Mouse (Mus musculus) embryonic stem cell, embryonic (primary cell): ENCODE data around the gene Sla2.

Source experiments
- CTCF ChIA-PET, 4 experiments: fragments of 300-600 bp in 2 of 4; fragments of 350-600 bp in 2 of 4; sonication (Branson Sonifier 250); formaldehyde crosslinking; loops; one replicate each; lab custom pipeline; 2022; ENCODE audit warnings: inconsistent platforms in 2 of 4; lab: Charles Lee
- POLR2A ChIA-PET, 4 experiments: fragments of 300-600 bp in 2 of 4; fragments of 350-600 bp in 2 of 4; sonication (Branson Sonifier 250); formaldehyde crosslinking; loops; one replicate each; lab custom pipeline; 2022; ENCODE audit warnings: antibody characterized with exemption in 4 of 4, inconsistent platforms in 1 of 4; lab: Charles Lee

The Sla2 gene

DNA sequence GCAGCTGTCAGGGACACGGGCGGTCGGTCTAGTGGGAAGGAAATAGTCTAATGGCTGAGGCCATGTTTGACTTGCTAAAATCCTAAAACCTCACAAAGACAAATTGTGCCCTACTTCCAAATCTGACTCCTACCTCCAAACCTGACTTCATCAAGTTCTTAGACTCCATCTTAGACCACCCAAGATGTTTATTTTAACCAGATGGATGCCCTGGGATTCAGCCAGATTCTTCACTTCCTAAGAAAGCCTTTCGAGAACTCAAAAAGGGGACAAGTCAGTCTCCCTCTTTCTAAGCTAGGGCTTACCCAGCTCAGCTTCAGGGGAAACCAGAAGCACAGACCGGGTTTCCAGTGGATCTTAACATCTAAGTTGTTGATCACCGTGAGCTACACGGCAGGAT, 28.3 kb downstream of the Sla2 start:
- ChIA-PET CTCF (interaction anchor here in 1 of 4 experiments (1.0 kb wide), 1 partner anchor 49 kb away, joined by 4 read pairs; no protein-coding TSS in a partner anchor), POLR2A (interaction anchor here in 3 of 4 experiments (0.6 to 4.3 kb wide), 14 partner anchors 8 to 56 kb away, joined by 3 to 28 read pairs (median 4); partner anchors contain the start of gene Tgif2 (in 2 of the 3))

DNA sequence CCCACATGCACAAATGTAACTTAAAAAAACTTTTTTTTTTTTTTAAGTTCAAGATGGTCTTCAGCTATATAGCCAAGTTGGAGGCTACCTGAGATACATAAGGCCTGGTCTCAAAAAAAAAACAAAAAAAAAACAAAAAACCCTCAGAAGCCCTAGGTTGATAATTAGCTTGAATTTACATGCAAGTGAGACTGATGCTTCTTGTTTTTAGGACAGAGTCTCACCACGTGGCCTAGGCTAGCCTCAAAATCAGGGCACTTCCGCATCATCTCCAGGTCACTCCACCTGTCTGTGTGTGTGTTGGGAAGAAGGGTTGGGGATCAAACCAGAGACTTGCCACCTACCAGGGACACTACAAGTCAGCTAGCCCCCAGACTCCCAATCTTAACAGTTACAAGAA, 29.2 kb downstream of the Sla2 start, which contains the start of gene 4930518I15Rik:
TSS of gene 4930518I15Rik (minus strand) at position 112 of the 400 bp plus-strand sequence.
- CTCF ChIA-PET, result interaction anchor here in 2 of 4 experiments (0.6 to 1.0 kb wide), 4 partner anchors 11 to 128 kb away, joined by 3 to 4 read pairs (median 3); no protein-coding TSS in a partner anchor
- POLR2A ChIA-PET, result interaction anchor here in 3 of 4 experiments (0.7 to 4.3 kb wide), 18 partner anchors 8 to 561 kb away, joined by 3 to 28 read pairs (median 4); partner anchors contain the start of genes Tgif2 (in 2 of the 3) and Sla2 (in 1 of the 3)

DNA sequence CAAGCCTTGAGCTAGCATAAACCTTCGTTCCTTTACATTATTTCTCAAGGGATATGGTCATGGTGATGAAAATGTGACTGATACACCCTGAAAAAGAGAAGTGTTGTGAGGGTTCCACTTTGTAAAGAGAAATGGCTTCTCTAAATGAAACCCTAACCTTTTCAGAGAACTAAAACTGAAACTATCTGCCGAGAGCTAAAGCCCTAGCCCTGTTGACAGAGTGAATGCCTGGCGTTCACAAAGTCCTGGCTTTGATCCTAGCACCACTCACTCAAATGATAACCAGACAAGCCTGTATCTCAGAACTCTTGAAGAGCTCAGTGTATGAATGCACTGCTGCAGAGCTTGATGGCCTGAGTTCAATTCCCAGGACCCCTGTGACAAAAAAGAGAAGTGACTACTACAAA, 29.6 kb downstream of the Sla2 start:
- CTCF ChIA-PET, result interaction anchor here in 1 of 4 experiments (0.6 to 0.8 kb wide), 3 partner anchors 11 to 127 kb away, joined by 3 read pairs; no protein-coding TSS in a partner anchor
- POLR2A ChIA-PET, result interaction anchor here in 3 of 4 experiments (0.6 to 4.3 kb wide), 18 partner anchors 8 to 561 kb away, joined by 3 to 28 read pairs (median 4); partner anchors contain the start of genes Sla2 (in 1 of the 3) and Tgif2 (in 1 of the 3)

DNA sequence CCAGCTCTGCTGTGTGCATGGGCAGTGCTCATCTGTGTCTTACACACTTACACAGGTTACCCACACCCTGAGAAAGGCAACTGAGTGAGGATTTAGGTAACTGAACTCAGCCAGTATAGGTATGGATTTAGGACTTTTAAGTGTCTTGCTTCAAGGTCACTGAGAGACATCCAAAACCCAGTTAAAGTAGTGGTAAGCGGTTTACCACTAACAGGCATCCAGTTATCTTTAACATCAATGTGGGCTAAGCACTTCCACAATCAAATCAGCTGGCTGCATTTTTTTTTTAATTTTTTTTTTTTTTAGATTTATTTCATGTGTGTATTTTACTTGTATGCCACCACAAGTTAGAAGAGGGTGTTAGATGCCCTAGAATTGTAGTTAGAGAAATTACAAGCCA, 30.7 kb downstream of the Sla2 start:
- CTCF ChIA-PET, result no interaction called here
- POLR2A ChIA-PET, result interaction anchor here in 3 of 4 experiments (1.0 to 3.7 kb wide), 6 partner anchors 8 to 31 kb away, joined by 3 to 24 read pairs (median 6); partner anchors contain the start of genes Sla2 (in 1 of the 3) and Tgif2 (in 1 of the 3)

DNA sequence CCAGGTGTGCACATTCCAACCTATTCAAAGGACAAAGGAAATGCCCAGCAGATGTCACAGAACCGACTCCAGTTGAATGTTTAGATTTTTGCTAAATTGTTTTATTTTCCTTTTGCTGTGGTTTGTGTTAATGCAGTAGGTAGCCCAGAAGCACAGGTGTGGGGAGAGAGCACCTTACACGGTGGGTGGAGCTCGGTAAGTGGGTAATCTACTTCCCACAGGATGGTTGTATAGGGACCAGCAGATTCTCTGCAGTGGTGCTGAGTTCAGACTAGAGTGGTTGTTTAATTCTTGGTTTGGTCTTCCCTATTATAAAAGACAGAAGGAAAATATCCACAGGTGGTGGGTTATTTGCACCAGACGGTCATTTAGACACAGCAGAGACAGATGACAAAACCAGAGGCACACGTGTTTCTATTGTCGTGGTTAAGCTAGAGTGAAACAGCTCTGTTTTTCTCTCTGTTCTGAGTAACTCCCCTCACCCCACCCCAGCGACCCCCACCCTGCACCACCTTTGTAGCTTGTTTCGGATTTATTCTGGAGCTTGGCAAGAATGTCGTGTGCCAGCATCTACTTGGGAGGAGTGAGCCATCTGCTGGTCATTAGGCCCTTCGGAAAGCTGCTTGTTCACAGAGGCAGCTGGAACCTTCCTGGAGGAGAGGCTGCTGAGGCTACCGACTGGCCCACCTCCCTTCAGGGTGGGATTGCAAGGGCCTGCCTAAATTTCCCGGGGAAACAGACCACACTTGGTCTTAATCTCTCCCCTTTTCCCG, 32.8 kb downstream of the Sla2 start:
- POLR2A ChIA-PET, result interaction anchor here in 3 of 4 experiments (0.8 to 1.3 kb wide), 8 partner anchors 9 to 14 kb away, joined by 3 to 7 read pairs (median 4); partner anchors contain the start of genes Rab5if (in 2 of the 3) and Tgif2 (in 1 of the 3)
- CTCF ChIA-PET, result interaction anchor here in 3 of 4 experiments (0.5 to 1.3 kb wide), 11 partner anchors 8 to 242 kb away, joined by 3 to 9 read pairs (median 3); partner anchors contain the start of gene Rab5if (in 2 of the 3)

DNA sequence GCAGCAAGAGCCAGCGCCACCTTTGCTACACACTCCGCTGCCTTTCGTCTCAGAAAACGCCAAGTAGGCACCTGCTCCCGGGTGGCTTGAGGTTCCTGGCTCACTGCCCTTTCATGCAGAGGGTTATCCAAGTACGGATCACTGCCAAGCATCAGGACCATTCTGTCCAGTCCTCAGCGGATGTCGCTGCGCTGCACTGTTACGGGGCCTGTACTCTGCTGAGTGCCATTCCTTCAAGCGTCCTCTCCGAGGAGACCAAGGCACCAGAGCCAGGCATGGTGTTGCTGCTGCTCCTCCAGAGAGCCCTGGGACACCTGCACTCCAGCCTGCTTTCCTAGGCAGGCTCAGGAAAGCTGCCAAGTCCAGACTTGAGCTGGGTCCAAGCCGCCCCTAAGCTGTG, 33.4 kb downstream of the Sla2 start:
- POLR2A ChIA-PET, result interaction anchor here in 3 of 4 experiments (1.0 to 1.3 kb wide), 5 partner anchors 9 to 14 kb away, joined by 3 to 7 read pairs (median 6); partner anchors contain the start of genes Rab5if (in 2 of the 3) and Tgif2 (in 1 of the 3)

DNA sequence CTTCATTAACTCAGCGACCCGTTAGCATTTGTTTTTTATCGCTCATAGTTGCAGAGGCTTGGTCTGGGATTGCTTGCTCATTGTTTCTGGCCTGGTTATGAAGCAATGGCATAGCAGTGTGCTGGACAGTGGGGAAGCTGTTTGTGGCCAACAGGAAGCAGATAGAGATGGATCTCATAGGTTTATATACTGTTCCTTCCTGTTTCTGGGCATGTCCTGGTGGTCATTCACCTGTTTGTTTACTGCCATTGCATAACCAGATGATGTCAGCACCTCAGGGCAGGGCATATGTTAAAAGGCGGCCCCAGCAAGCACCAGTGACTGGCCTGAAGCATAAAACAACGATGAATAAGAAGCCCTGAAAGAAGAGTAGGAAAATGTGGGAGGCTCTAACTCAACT, 36.5 kb downstream of the Sla2 start:
- POLR2A ChIA-PET, result interaction anchor here in 3 of 4 experiments (0.6 to 5.2 kb wide), 13 partner anchors 8 to 576 kb away, joined by 3 to 28 read pairs (median 8); partner anchors contain the start of genes Rab5if (in 2 of the 3) and Tgif2 (in 2 of the 3)
- CTCF ChIA-PET, result interaction anchor here in 1 of 4 experiments (0.7 kb wide), 1 partner anchor 8 kb away, joined by 3 read pairs; no protein-coding TSS in a partner anchor

More for the DNA sequence above, 33.4 kb downstream of the Sla2 start:
- CTCF ChIA-PET, result interaction anchor here in 1 of 4 experiments (0.9 to 1.3 kb wide), 2 partner anchors 12 to 43 kb away, joined by 3 read pairs; no protein-coding TSS in a partner anchor

DNA sequence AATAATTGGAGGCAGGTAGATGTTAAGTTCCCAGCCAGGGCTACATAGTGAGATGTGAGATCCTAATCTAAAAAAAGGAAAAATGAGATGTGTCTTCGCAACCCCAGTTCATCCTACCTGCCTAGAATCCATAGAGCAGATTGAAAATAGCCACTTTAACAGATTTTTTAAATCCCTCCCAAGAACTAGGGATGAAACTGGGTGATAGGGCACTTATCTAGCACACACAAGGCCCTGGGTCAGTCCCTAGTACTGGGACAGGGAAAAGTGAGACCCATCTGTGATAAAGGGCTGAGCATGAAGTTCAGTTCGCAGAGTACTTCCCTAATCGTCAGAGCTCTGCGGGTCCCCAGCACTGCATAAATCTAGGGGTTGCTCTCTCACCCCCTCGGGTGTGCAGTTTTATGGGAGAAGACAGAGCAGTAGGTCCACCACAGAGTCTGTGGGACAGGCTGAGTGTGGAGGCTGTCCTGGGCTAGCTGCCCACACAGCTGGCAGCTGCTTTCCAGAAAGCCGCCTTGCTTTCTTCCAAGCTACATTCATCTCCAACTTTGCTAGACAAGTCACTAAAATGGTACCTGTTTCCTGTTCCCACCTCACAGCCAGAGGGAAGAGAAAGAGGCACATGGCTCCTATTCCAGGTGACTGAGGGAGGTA, 38.3 kb downstream of the Sla2 start:
- ChIA-PET POLR2A (interaction anchor here in 3 of 4 experiments (1.1 to 5.2 kb wide), 10 partner anchors 9 to 16 kb away, joined by 3 to 22 read pairs (median 4); partner anchors contain the start of genes 4930518I15Rik (in 2 of the 3), Rab5if (in 2 of the 3) and Tgif2 (in 2 of the 3)), CTCF (interaction anchor here in 1 of 4 experiments (0.7 kb wide), 1 partner anchor 398 kb away, joined by 3 read pairs; no protein-coding TSS in a partner anchor)

DNA sequence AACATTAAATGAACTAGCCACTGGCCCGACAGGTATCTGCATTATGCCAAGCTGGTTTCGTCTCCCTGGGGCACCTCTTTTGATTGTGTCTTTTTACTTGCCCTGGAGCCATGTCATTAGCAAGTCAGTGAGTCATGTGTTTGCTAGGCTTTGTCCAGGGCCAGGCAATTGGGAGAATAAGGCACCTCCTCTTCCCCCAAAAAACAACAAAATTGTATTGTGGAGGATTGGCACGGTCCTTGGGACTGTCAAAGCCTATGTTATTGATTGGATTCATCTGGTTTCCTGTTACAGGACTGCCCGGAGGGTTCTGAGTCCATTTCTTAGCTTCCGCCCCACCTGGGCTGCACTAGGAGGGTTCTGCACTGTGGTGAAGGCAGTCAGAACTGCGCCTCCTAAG, 39.3 kb downstream of the Sla2 start:
- POLR2A ChIA-PET, result interaction anchor here in 3 of 4 experiments (0.5 to 5.2 kb wide), 13 partner anchors 9 to 1305 kb away, joined by 3 to 22 read pairs (median 4); partner anchors contain the start of genes 4930518I15Rik (in 3 of the 3) and Rab5if (in 3 of the 3)
- CTCF ChIA-PET, result interaction anchor here in 1 of 4 experiments (0.7 kb wide), 1 partner anchor 397 kb away, joined by 3 read pairs; no protein-coding TSS in a partner anchor

DNA sequence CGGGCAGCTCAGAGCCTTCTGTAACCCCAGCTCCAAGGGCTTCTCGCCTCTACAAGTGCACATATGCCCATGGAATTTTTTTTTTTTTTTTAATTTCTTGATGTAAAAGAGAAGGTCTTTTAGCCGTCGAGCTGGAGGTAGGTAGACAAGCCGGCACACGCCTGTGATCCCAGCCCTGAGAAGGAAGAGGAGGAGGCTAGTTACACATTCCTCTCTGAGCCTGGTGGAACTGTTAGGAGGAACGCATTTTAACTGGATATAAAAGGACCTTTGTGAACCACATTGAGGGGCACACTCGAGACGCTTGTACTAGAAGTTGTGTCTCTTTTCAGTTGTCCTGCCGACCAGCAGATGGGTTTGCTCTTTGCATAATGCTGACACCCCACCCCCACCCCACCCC, 42.3 kb downstream of the Sla2 start:
- POLR2A ChIA-PET, result interaction anchor here in 3 of 4 experiments (0.6 to 5.9 kb wide), 10 partner anchors 10 to 162 kb away, joined by 3 to 59 read pairs (median 6); partner anchors contain the start of genes 4930518I15Rik (in 2 of the 3), Dsn1 (in 1 of the 3) and Rab5if (in 1 of the 3)
- CTCF ChIA-PET, result interaction anchor here in 3 of 4 experiments (0.6 to 1.7 kb wide), 5 partner anchors 10 to 794 kb away, joined by 3 to 7 read pairs (median 5); no protein-coding TSS in a partner anchor

DNA sequence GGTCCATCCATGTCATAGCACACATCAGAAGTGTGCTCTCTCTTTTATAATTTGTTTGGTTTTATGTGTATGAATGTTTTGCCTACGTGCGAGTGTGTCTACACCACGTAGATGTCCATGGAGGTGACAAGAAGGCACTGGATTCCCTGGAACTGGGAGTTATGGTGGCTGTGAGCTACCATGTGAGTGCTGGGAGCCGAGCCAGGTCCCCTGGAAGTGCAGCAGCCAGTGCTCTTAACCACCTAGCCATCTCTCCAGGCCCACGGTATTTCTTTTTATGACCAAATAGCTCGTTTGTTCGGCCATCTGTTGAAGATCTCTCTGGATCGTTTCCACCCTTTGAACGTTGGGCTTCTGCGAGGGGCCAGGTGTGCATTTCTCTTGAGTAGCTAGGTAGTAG, 43.7 kb downstream of the Sla2 start:
- POLR2A ChIA-PET, result interaction anchor here in 3 of 4 experiments (0.6 to 5.9 kb wide), 16 partner anchors 8 to 401 kb away, joined by 3 to 59 read pairs (median 4); partner anchors contain the start of genes 4930518I15Rik (in 2 of the 3), Rab5if (in 2 of the 3), Dsn1 (in 1 of the 3) and Ndrg3 (in 1 of the 3)
- CTCF ChIA-PET, result interaction anchor here in 1 of 4 experiments (0.6 to 1.0 kb wide), 2 partner anchors 177 to 254 kb away, joined by 3 read pairs; no protein-coding TSS in a partner anchor

DNA sequence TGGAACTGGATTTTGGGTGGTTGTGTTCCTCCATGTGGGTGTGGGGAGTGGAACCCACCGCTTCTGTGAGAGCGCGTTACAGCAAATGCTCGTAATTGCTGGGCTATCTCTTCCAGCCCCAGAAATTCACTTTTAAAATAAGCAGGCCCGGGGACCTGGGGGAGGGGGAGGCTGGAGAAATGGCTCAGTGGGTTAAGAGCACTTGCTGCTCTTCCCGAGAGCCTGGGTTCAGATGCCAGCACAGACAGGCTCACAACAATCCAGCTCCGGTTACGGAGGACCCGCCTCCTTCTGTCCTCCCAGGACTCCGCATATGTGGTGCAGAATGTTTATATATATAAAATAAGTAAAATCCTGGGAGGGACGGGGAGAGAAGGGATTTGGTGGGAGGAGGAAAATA, 44.3 kb downstream of the Sla2 start:
- POLR2A ChIA-PET, result interaction anchor here in 3 of 4 experiments (1.0 to 5.9 kb wide), 16 partner anchors 9 to 362 kb away, joined by 3 to 59 read pairs (median 7); partner anchors contain the start of genes 4930518I15Rik (in 3 of the 3), Rab5if (in 1 of the 3) and Rbl1 (in 1 of the 3)
- CTCF ChIA-PET, result interaction anchor here in 1 of 4 experiments (1.0 to 2.0 kb wide), 4 partner anchors 8 to 178 kb away, joined by 3 to 10 read pairs (median 4); partner anchors contain the start of gene Rab5if

DNA sequence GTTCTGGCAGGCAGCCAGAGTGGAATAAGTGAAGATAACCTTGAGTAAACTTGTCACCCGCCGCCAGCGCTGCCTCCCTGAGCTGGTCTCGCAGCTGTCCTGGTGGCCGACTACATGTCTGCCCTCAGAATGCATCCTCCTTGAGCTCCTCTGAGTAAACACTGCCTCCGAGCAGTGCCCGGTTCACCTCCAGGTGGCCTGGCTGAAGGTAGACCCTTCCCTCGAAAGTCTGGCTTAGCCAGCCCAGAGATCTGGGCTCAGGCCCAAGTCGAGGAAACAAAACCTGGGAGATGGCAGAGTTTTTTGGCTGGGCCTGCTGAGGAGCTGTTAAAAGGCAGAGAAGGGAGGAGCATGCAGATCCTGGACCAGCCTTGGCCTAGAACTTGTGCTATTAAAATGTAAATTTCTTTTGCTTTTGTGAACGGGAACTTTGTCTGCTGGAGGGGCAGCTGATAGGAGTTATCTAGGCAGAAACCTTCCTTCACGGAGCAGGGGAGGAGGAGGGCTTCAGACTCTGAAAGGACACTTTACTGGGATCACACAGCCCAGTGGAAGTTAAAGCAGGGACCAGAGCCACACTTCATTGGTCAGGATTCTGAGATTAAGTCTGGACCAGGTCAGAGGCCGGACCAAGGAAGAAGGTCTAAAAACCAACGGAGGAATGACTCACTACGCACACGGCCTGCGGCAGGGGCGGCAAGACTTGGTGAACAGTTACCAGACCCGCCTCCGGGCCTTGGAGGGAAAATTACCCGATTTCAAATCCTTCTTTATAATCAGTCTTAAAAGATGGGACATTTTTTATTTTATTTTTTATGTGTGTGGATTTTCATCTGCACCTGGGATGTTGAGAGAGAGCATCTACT, 44.9 kb downstream of the Sla2 start:
- CTCF ChIA-PET, result interaction anchor here in 3 of 4 experiments (0.5 to 2.0 kb wide), 10 partner anchors 9 to 400 kb away, joined by 3 to 10 read pairs (median 4); partner anchors contain the start of gene Rab5if (in 3 of the 3)

DNA sequence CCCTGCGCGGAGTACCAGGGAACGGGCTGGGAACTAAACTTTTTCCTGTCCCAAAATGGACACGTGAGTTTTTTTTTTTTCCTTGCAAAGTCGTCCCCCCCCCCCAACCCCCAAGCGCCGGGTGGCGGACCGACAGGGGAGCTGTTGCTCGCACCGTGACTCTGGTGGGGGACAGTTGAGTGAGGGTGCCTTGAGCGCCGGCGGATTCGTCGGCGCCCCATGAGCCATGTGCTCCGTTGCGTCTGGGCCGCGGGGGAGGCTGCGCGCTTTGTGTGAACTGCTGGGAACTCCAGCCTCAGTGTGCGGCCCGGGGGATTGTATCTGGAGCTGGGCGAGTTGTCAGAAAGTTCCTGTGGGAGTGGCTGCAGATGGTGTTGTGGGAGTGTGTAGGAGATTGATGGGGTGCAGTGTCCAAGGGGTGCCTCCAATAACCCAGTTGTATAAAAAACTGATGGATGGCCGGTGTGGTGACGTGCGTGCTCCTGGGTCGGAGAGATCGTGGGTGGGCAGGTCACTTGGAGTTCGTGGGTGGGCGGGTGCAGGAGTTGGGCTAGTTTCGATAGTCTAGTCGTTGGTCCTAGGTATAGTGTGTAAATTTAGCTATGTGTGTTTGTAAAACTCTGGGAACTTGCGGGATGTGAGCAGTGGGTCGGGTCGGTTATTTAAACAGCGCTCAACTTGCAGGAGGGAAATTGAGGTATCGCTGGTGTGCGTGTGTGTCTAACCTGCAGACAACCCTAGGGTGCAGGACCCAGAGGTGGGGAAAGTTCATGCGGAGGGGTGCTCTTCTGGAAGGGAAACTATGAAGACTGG, 45.8 kb downstream of the Sla2 start:
- POLR2A ChIA-PET, result interaction anchor here (0.5 to 5.9 kb wide), 47 partner anchors 10 to 1202 kb away, joined by 3 to 59 read pairs (median 3); partner anchors contain the start of genes Rab5if (in 4 of the 4), 4930518I15Rik (in 3 of the 4), Dsn1 (in 1 of the 4) and Rbm39 (in 1 of the 4)
- CTCF ChIA-PET, result interaction anchor here in 3 of 4 experiments (0.5 to 2.0 kb wide), 9 partner anchors 13 to 1311 kb away, joined by 3 to 10 read pairs (median 4); partner anchors contain the start of gene Rab5if (in 3 of the 3)

More for the DNA sequence above, 44.9 kb downstream of the Sla2 start:
- POLR2A ChIA-PET, result interaction anchor here (0.6 to 5.9 kb wide), 44 partner anchors 9 to 725 kb away, joined by 3 to 59 read pairs (median 4); partner anchors contain the start of genes Rab5if (in 4 of the 4), 4930518I15Rik (in 3 of the 4), Dsn1 (in 1 of the 4) and Rbl1 (in 1 of the 4)
